Mouse (Mus musculus) brain, adult 2 months (tissue): ENCODE results near the gene BC067074.
"Not testable (repeated sequence)": the region's sequence is repeated elsewhere in the genome, so short reads cannot be mapped to it uniquely, and the experiment has no call there.

ENCODE experiments used
- DNase-seq: peaks from one replicate; pipeline ENCODE4 v3.0.0; 2011; ENCODE audit warnings: low read depth, low spot score

Gene BC067074

DNA sequence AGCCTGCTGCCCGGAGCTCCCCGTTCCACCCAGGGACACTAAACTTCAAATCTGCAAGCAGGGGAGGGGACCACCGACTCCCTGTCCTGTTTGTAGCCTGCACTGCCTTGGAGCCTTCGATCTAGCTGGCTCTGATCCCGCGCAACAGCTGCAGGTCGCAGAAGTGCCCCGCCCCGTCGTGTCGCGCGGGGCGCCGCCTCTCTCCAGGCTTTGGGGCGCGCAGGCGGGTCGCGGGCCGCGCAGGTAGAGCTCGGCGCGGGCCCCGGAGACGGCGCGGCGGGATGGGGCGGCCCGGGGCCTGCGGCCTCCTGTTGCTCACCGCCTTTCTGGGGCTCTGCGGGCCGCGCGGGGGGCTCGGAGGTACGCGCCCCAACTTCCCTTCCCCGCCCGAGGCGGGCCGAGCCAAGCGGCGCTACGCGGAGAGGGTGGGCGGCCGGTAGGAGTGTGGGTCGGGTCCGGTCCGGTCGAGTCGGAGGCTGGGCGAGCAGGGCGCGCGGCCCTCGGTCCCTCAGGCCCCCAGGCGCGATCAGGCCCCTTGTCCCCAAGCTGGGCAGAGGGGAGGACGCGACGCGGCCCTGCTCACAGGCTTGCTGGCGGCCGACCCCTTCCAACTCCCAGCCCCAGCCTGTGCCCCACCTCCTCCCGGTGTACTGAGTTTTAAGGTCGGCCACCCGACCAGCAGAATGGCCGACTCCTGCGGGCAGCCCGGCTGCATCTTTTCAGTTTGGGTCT lies at the start of gene BC067074:
BC067074 (plus strand) TSS at position 185 of the 732 bp plus-strand sequence.
- no peak for DNase-seq

DNA sequence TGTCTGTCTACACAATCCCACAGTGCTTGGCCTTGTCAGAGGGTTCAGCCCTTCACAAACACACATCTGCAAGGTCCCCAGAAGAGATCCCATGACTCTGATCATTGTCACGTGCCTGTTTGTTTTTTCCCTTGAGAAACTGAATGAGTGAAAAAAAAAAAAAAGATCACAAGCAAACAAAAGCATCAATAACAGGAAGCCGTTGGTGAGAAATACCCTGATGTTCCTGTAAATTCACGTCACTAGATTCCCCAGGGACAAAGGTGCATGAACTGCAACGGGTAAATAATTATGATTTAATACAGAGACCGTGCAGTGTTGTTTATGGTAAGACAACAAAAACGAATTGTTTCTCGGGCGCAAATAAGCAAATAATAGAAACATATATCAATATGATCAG lies 47.9 kb upstream of the BC067074 start:
- no peak for DNase-seq

- DNase-seq: not testable (repeated sequence)
These were observed 40.4 kb upstream of the BC067074 start for GRCm38 (mm10) chr13:113252580-113252979.

- DNase-seq: peak; percentile 63
These were observed 36.2 kb upstream of the BC067074 start for GRCm38 (mm10) chr13:113256766-113257165.

GRCm38 (mm10) chr13:113257190-113257589 lies 35.8 kb upstream of the BC067074 start:
- DNase-seq: no peak

DNA sequence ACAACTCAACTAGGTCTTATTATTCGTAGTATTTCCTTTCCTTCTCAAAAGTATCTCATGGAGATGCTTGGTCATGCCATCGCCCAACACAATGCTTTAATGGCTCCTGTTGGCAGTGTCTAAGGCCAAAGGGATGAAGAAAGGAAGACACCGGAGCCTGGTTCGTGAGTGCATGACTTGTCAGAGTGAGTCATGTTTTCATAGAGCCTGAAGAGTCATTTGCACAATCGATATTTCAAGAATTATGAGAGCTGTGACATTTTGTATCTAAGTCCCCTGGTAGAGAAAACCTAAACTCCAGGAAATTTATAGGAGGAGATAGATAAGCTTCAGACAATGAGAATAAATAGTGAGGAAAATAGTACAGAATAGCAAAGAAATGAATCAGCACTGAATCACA lies 33.7 kb upstream of the BC067074 start:
- DNase-seq: no peak

- DNase-seq: peak; percentile 60
These were observed 30.1 kb upstream of the BC067074 start for GRCm38 (mm10) chr13:113262822-113263221.

GRCm38 (mm10) chr13:113265257-113265656 lies 27.7 kb upstream of the BC067074 start:
- peak; percentile 68 for DNase-seq

GRCm38 (mm10) chr13:113266495-113266951 lies 26.4 kb upstream of the BC067074 start:
- DNase-seq: peak; percentile 87

GRCm38 (mm10) chr13:113267204-113267603 lies 25.8 kb upstream of the BC067074 start:
- no peak for DNase-seq

DNA sequence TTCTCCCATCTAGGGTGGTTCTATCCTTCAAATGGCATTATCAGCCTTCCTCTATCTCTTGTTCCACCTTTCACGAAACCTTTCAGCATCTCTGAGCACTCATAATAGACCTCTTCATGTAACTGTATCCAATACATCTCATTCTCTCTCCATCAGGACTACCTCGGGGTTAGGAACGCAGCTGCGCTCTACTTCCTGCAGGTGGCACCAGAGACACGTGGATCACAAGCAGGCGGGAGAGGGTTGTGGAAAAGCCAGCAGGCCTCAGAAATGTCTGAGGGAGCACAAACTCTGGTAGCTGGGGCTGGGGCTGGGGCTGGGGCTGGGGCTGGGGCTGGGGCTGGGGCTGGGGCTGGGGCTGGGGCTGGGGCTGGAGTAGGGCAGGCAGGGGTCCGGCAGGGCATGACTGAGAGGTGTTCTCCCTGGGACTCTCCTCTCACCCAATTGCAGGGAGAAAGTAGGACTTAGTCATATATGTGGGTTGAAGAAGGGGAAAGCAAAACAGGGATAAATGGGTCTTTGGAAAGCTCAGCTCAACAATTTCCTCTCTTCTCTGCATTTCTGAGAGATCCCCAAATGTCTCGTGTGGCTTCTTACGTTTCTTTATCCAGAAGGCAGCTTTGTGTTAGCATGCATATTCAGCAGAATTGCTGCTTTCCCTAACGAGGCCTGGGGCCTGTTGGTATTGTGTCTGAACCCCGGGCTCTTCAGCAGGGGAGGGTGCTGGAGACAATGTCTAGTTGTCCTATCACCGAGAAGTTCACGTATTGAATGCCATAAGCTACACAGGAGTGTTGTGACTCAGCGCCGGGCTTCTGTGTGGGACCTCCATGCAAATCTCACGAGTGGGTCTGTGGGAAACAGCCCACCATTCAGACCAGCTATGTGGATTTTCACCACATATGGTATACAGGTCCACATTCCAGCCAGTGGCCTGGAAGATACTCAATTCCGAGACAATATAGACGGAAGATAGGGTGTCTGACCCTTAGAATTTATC lies 22.9 kb upstream of the BC067074 start:
- peak; percentile 91 for DNase-seq

DNA sequence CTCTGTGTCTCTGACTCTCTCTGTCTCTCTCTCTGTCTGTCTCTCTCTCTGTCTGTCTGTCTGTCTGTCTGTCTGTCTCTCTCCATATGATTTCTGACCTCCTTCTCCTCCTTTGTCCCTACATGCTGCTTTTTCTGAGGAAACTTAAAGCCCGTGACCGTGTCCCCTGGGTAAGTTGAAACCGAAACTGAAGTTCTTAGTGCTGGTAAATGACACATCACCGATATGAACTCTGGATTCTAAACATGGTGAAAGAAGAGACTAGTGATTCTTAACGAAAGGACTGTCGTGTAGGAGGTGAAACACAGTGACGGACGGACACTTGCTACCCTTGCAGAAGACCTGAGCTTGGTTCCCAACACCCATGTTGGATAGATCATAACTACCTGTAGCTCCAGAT lies 21.8 kb upstream of the BC067074 start:
- DNase-seq: no peak

DNA sequence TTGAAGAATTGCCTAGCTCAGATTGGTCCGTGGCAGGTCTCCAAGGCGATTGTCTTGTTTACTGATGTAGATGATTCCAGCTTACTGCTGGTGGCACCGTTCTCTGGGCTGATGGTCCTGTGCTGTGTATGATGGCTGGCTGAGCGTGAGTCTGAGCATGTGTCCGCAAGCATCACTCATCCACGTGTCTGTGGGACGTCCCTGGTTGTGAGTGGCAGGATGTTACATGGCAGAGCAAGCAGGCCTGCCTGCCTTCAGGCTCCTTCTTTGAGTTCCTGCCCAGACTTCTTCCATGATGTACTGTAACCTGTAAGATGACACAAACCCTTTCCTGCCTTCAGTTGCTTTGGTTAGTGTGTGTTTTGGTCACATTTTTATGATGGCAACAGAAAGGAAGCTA lies 5.8 kb upstream of the BC067074 start:
- DNase-seq: no peak

DNA sequence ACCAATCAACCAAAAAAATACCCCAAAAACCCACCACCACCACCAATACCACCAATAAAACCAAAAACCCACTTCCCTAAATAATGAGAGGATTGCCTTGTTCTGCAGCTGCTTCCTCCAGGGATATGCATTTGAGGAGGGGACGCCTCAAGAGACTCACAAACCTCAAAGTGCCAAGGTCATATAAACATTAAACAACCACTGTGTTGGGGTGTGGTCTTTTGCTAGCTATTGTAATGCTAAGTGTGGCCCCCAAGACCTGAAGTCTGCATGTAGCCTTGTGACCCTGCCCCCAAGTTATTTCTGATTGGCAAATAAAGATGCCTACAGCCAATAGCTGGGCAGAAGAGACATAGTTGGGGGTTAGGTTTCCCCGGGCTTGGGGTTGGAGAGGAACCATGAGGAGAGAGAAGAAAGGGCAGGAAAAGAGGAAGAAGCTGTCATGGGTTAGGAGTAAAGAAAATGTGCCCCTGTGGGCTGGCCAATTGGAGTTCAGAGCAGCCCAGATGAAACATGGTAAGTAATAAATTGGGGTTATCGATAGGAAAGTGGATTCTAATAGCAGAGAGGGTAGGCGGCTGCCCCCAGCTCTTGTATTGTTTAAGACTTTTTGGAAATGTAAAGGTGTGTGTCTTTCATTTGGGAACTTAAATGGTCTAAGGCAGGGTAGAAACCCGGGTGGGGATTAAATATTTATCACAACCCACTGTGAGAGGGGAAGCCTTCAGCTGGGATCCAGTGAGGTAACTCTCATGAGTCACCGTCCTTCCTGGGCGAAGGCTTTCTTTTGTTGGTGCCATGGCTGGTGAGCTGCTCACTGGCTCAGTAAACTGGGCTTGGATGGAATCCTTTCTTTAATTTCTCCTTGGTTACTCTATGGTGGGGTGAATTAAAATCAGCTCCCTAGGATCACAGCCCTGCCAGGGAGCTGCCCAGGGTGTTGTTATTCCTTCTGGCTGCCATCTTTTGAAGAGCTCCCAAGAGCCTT lies 4.5 kb upstream of the BC067074 start:
- DNase-seq: no peak

GRCm38 (mm10) chr13:113289760-113290159 lies 3.2 kb upstream of the BC067074 start:
- DNase-seq: no peak

DNA sequence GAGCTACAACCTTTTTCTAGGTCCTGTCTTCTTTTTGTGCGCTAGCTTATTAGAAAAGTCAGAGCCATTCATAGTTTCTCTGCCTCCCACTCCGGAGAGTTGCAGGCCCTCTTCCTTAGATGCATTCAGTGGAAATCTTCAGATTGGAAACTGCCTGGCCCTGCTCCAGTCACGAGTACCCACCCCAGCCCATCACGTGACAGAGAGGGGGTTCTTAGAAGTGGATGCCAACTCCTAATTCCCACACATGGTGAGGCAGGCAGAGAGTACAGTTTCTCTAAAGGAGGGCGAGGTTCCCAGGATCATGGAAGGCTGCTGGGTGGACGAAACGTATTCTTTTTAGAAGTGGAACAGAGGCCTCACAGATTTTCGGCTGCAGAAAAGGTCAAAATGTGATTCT lies 958 bp upstream of the BC067074 start:
- no peak for DNase-seq

- DNase-seq: no peak
These were observed 911 bp downstream of the BC067074 start for GRCm38 (mm10) chr13:113293707-113294432.

GRCm38 (mm10) chr13:113295817-113296485 lies 3.0 kb downstream of the BC067074 start:
- no peak for DNase-seq

GRCm38 (mm10) chr13:113306581-113306980 lies 13.6 kb downstream of the BC067074 start:
- no peak for DNase-seq

DNA sequence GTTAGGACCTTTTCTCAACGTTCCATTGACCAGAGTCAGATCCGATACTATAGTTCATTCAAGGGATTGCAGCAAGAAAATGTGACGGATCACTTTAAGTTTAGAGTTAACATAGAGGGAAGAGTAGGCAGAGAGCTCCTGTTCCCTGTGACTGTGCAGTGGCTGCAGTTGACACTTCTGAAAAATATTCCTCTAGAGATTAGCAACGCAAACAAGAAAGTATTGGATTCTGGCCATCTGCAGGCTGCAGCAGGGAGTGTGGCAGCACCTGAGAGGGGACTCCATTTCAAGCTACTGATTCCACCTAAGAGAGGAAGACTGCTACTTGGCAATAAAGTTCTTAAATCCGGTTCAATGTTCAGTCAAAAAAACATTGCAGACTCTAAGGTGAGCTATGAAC lies 26.6 kb downstream of the BC067074 start:
- no peak for DNase-seq
